ENCODE assay signal across 8 mouse cellular contexts in the genomic region with DNA sequence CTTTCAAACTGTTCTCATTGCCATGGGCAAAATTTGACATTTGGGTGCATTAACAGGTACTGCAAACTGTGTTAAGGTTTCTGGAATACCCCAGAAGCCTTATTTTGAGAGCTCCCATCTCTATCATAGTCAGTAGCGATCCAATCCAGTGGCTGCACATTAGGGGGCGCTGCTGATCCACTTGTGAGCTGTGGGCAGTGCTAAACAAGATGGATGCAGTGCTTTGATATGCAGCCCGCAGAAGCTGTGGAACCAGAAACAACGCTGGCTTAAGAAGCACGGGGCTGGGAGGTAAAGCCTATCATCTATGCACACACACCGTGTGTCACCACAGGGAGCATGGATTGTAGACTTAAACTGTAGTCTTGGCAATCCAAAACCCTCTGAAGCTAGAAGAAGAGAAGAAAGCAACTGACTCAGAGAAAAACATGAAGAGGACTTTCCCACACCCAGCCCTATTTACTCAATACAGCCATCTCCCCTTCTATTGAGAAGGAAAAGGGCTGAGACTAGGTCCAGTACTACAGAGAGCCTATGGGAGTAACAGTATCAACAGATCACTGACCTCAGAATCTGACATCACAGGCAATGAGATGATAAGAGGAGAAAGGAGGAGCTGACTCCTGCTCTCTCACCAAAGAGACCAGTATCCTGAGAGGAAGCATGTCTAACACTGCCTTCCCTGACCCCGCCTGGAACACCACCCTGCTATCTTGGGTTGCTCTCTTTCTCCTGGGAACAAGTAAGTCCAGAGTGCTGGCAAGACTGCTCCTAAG.
DNase-seq lines count a peak whose midpoint lies in the region; ATAC-seq and TF ChIP-seq lines count a peak whose summit lies in the region.

No protein-coding gene starts in this region.

- peak; percentile 61 for TF ChIP-seq CTCF in heart, adult 2 months (IDR thresholded peaks at IDR 0.05)
- TF ChIP-seq CTCF in midbrain, postnatal 0 days (IDR thresholded peaks at IDR 0.05): peak; percentile 70

- no peak for TF ChIP-seq EP300 in heart, adult 2 months (IDR thresholded peaks at IDR 0.05; ENCODE audit: insufficient read depth, low read depth, low read length)

- no peak overlapping the region for H3K4me3 ChIP-seq in heart, adult 2 months
- H3K4me3 ChIP-seq in limb, embryonic 14.5 days (replicated peaks; ENCODE audit: low read length): no peak overlapping the region
- H3K4me3 ChIP-seq in midbrain, postnatal 0 days (ENCODE audit: low read depth, low read length): no peak overlapping the region

- H3K4me2 ChIP-seq in limb, embryonic 14.5 days (replicated peaks; ENCODE audit: low read depth, low read length, severe bottlenecking): no peak overlapping the region
- H3K4me2 ChIP-seq in midbrain, postnatal 0 days (ENCODE audit: low read depth, low read length, poor library complexity, severe bottlenecking): no peak overlapping the region

- no peaks in the 10 kb centered on the region for H3K36me3 ChIP-seq in heart, adult 2 months (ENCODE audit: control insufficient read depth, insufficient read depth, low read length)
- H3K36me3 ChIP-seq in limb, embryonic 14.5 days (ENCODE audit: control insufficient read depth, insufficient read depth, low read length): no peaks in the 10 kb centered on the region
- no peaks in the 10 kb centered on the region for H3K36me3 ChIP-seq in midbrain, postnatal 0 days (ENCODE audit: insufficient read depth, low read length)

- peak; percentile 87 for ATAC-seq in common myeloid progenitor, adult 5-6 weeks (replicated peaks; ENCODE audit: low read depth, poor library complexity, severe bottlenecking)
- ATAC-seq in limb, embryonic 14.5 days (ENCODE audit: low FRiP score, low read depth): no peak
- ATAC-seq in midbrain, postnatal 0 days (ENCODE audit: low FRiP score): peak; percentile 75; the same call in 1 of the 2 replicates

- H3K27me3 ChIP-seq in heart, adult 2 months (ENCODE audit: control insufficient read depth, insufficient read depth, low read length): no peaks in the 10 kb centered on the region
- no peaks in the 10 kb centered on the region for H3K27me3 ChIP-seq in limb, embryonic 14.5 days (ENCODE audit: control insufficient read depth, insufficient read depth, low read length)
- H3K27me3 ChIP-seq in midbrain, postnatal 0 days (ENCODE audit: insufficient read depth, low read length): no peaks in the 10 kb centered on the region

- H3K4me1 ChIP-seq in heart, adult 2 months (ENCODE audit: control insufficient read depth, insufficient read depth, low read length): no peaks in the 10 kb centered on the region
- no peaks in the 10 kb centered on the region for H3K4me1 ChIP-seq in limb, embryonic 14.5 days (ENCODE audit: control insufficient read depth, insufficient read depth, low read length)
- H3K4me1 ChIP-seq in midbrain, postnatal 0 days (ENCODE audit: insufficient read depth, low read length): no peaks in the 10 kb centered on the region

- H3K79me2 ChIP-seq in heart, adult 2 months (replicated peaks; ENCODE audit: control insufficient read depth, insufficient read depth, low read length): no peaks in the 10 kb centered on the region

- no peak overlapping the region for H3K27ac ChIP-seq in heart, adult 2 months
- H3K27ac ChIP-seq in limb, embryonic 14.5 days (replicated peaks; ENCODE audit: low read depth, low read length): no peak overlapping the region
- no peak overlapping the region for H3K27ac ChIP-seq in midbrain, postnatal 0 days (ENCODE audit: low read depth, low read length)

- no peaks in the 10 kb centered on the region for H3K9me3 ChIP-seq in limb, embryonic 14.5 days (ENCODE audit: control insufficient read depth, low read length)
- H3K9me3 ChIP-seq in midbrain, postnatal 0 days (ENCODE audit: low read length): no peaks in the 10 kb centered on the region

- 7% methylated on average over 7 of the region's 7 CpGs for WGBS in heart, adult 2 months
- WGBS in limb, embryonic 14.5 days: 17% methylated on average over 7 of the region's 7 CpGs
- WGBS in midbrain, postnatal 0 days: 16% methylated on average over 7 of the region's 7 CpGs

- DNase-seq in urinary bladder, postnatal 14 days (ENCODE audit: low spot score): peak; percentile 42
- DNase-seq in urinary bladder, adult 2 months (ENCODE audit: low spot score): no peak
- DNase-seq in heart, adult 2 months: peak; percentile 47 to 69
- DNase-seq in kidney, adult 9 months: peak; percentile 67
- DNase-seq in limb, embryonic 14.5 days (ENCODE audit: low spot score): peak; percentile 8
- peak; percentile 74 for DNase-seq in midbrain, postnatal 0 days (ENCODE audit: low spot score)
- DNase-seq in spleen, postnatal 36 days (ENCODE audit: low spot score in 2 of 2): peak; percentile 54 to 65

- H3K9ac ChIP-seq in heart, adult 2 months (ENCODE audit: low read depth, low read length): no peak overlapping the region
- no peak overlapping the region for H3K9ac ChIP-seq in limb, embryonic 14.5 days (ENCODE audit: low read depth, low read length, severe bottlenecking)
- H3K9ac ChIP-seq in midbrain, postnatal 0 days (replicated peaks; ENCODE audit: low read length, poor library complexity, severe bottlenecking): no peak overlapping the region

- intact Hi-C loops in heart, adult 2 months (cut with DNase I): no loop called here

- no peak for TF ChIP-seq POLR2A in heart, adult 2 months (IDR thresholded peaks at IDR 0.05; ENCODE audit: insufficient read depth, low read depth, low read length)
- no peak for TF ChIP-seq POLR2A in limb, embryonic 14.5 days (IDR thresholded peaks at IDR 0.05; ENCODE audit: borderline replicate concordance, extremely low read depth, insufficient read depth, insufficient read length)
